Mouse (Mus musculus): ENCODE measurements at regions not wholly inside any gene's neighbourhood (a gene's known extent, or its start where the extent isn't known, plus 50 kb on each side); places are given as distances from the start of the nearest gene placed in this dataset.

GRCm38 (mm10) chr10:45888835-45889234, 311.2 kb downstream of the Hace1 start:
- H3K9ac ChIP-seq (ENCODE audit: low read depth, low read length) = no peak overlapping the region
- no peak for ATAC-seq (replicated peaks; ENCODE audit: insufficient number of reproducible peaks, low FRiP score, low TSS enrichment)
- no peak overlapping the region for H3K27ac ChIP-seq (ENCODE audit: low read depth, low read length)

GRCm38 (mm10) chr10:45889381-45889951, 311.8 kb downstream of the Hace1 start:
- no peaks in the 10 kb centered on the region for H3K27me3 ChIP-seq (ENCODE audit: control insufficient read depth, insufficient read depth, low read length)
- H3K9ac ChIP-seq (ENCODE audit: low read depth, low read length) = no peak overlapping the region
- no peak overlapping the region for H3K27ac ChIP-seq (ENCODE audit: low read depth, low read length)
- no peaks in the 10 kb centered on the region for H3K36me3 ChIP-seq (ENCODE audit: control insufficient read depth, insufficient read depth, low read length)
- H3K9me3 ChIP-seq (replicated peaks; ENCODE audit: control insufficient read depth, low read length) = no peaks in the 10 kb centered on the region
- no peak overlapping the region for H3K4me3 ChIP-seq (ENCODE audit: low read depth, low read length)
- no peak for ATAC-seq (replicated peaks; ENCODE audit: insufficient number of reproducible peaks, low FRiP score, low TSS enrichment)
- H3K4me2 ChIP-seq = no peak overlapping the region
- 71% methylated on average over 13 of the region's 13 CpGs for WGBS (ENCODE audit: insufficient replicate concordance)
- H3K4me1 ChIP-seq (ENCODE audit: control insufficient read depth, insufficient read depth, low read length) = no peaks in the 10 kb centered on the region

More at GRCm38 (mm10) chr10:45888835-45889234, 311.2 kb downstream of the Hace1 start:
- no peaks in the 10 kb centered on the region for H3K9me3 ChIP-seq (replicated peaks; ENCODE audit: control insufficient read depth, low read length)
- H3K4me1 ChIP-seq (ENCODE audit: control insufficient read depth, insufficient read depth, low read length) = no peaks in the 10 kb centered on the region
- WGBS (ENCODE audit: insufficient replicate concordance) = 73% methylated on average over 4 of the region's 4 CpGs
- no peaks in the 10 kb centered on the region for H3K27me3 ChIP-seq (ENCODE audit: control insufficient read depth, insufficient read depth, low read length)
- H3K36me3 ChIP-seq (ENCODE audit: control insufficient read depth, insufficient read depth, low read length) = no peaks in the 10 kb centered on the region
- H3K4me2 ChIP-seq = no peak overlapping the region
- H3K4me3 ChIP-seq (ENCODE audit: low read depth, low read length) = no peak overlapping the region

GRCm38 (mm10) chr10:45890088-45890626, 312.5 kb downstream of the Hace1 start:
- Histone ChIP-seq H3K9ac (ENCODE audit: low read depth, low read length) (no peak overlapping the region), H3K4me1 (ENCODE audit: control insufficient read depth, insufficient read depth, low read length) (no peaks in the 10 kb centered on the region), H3K4me3 (ENCODE audit: low read depth, low read length) (no peak overlapping the region), H3K27ac (ENCODE audit: low read depth, low read length) (no peak overlapping the region), H3K27me3 (ENCODE audit: control insufficient read depth, insufficient read depth, low read length) (no peaks in the 10 kb centered on the region), H3K9me3 (replicated peaks; ENCODE audit: control insufficient read depth, low read length) (no peaks in the 10 kb centered on the region), H3K36me3 (ENCODE audit: control insufficient read depth, insufficient read depth, low read length) (no peaks in the 10 kb centered on the region), H3K4me2 (no peak overlapping the region)
- 82% methylated on average over 9 of the region's 9 CpGs for WGBS (ENCODE audit: insufficient replicate concordance)
- ATAC-seq (replicated peaks; ENCODE audit: insufficient number of reproducible peaks, low FRiP score, low TSS enrichment) = no peak

- Histone ChIP-seq H3K9ac (ENCODE audit: low read depth, low read length) (no peak overlapping the region), H3K4me2 (no peak overlapping the region), H3K36me3 (ENCODE audit: control insufficient read depth, insufficient read depth, low read length) (no peaks in the 10 kb centered on the region), H3K9me3 (replicated peaks; ENCODE audit: control insufficient read depth, low read length) (no peaks in the 10 kb centered on the region), H3K27ac (ENCODE audit: low read depth, low read length) (no peak overlapping the region), H3K27me3 (ENCODE audit: control insufficient read depth, insufficient read depth, low read length) (no peaks in the 10 kb centered on the region), H3K4me1 (ENCODE audit: control insufficient read depth, insufficient read depth, low read length) (no peaks in the 10 kb centered on the region), H3K4me3 (ENCODE audit: low read depth, low read length) (no peak overlapping the region)
- WGBS (ENCODE audit: insufficient replicate concordance) = 70% methylated on average over 2 of the region's 2 CpGs
- ATAC-seq (replicated peaks; ENCODE audit: insufficient number of reproducible peaks, low FRiP score, low TSS enrichment) = no peak
Measured at GRCm38 (mm10) chr10:45892464-45892863, 314.8 kb downstream of the Hace1 start.

GRCm38 (mm10) chr10:45893894-45894831, 316.5 kb downstream of the Hace1 start:
- H3K9ac ChIP-seq (ENCODE audit: low read depth, low read length) = no peak overlapping the region
- no peak overlapping the region for H3K27ac ChIP-seq (ENCODE audit: low read depth, low read length)
- WGBS (ENCODE audit: insufficient replicate concordance) = 52% methylated on average over 2 of the region's 2 CpGs
- H3K4me2 ChIP-seq = no peak overlapping the region
- H3K36me3 ChIP-seq (ENCODE audit: control insufficient read depth, insufficient read depth, low read length) = no peaks in the 10 kb centered on the region
- no peaks in the 10 kb centered on the region for H3K4me1 ChIP-seq (ENCODE audit: control insufficient read depth, insufficient read depth, low read length)
- H3K27me3 ChIP-seq (ENCODE audit: control insufficient read depth, insufficient read depth, low read length) = no peaks in the 10 kb centered on the region
- H3K9me3 ChIP-seq (replicated peaks; ENCODE audit: control insufficient read depth, low read length) = no peaks in the 10 kb centered on the region
- no peak for ATAC-seq (replicated peaks; ENCODE audit: insufficient number of reproducible peaks, low FRiP score, low TSS enrichment)
- no peak overlapping the region for H3K4me3 ChIP-seq (ENCODE audit: low read depth, low read length)

- no peak overlapping the region for H3K4me2 ChIP-seq
- H3K27ac ChIP-seq (ENCODE audit: low read depth, low read length) = no peak overlapping the region
- no peaks in the 10 kb centered on the region for H3K9me3 ChIP-seq (replicated peaks; ENCODE audit: control insufficient read depth, low read length)
- H3K4me3 ChIP-seq (ENCODE audit: low read depth, low read length) = no peak overlapping the region
- ATAC-seq (replicated peaks; ENCODE audit: insufficient number of reproducible peaks, low FRiP score, low TSS enrichment) = no peak
- no peaks in the 10 kb centered on the region for H3K36me3 ChIP-seq (ENCODE audit: control insufficient read depth, insufficient read depth, low read length)
- no peaks in the 10 kb centered on the region for H3K27me3 ChIP-seq (ENCODE audit: control insufficient read depth, insufficient read depth, low read length)
- WGBS (ENCODE audit: insufficient replicate concordance) = 23% methylated on average over 3 of the region's 3 CpGs
- H3K9ac ChIP-seq (ENCODE audit: low read depth, low read length) = no peak overlapping the region
- H3K4me1 ChIP-seq (ENCODE audit: control insufficient read depth, insufficient read depth, low read length) = no peaks in the 10 kb centered on the region
Measured at GRCm38 (mm10) chr10:45916928-45917327, 339.3 kb downstream of the Hace1 start.

- H3K36me3 ChIP-seq (ENCODE audit: control insufficient read depth, insufficient read depth, low read length) = no peaks in the 10 kb centered on the region
- 53% methylated on average over 1 of the region's 1 CpGs for WGBS (ENCODE audit: insufficient replicate concordance)
- no peak overlapping the region for H3K4me3 ChIP-seq (ENCODE audit: low read depth, low read length)
- ATAC-seq (replicated peaks; ENCODE audit: insufficient number of reproducible peaks, low FRiP score, low TSS enrichment) = no peak
- no peaks in the 10 kb centered on the region for H3K27me3 ChIP-seq (ENCODE audit: control insufficient read depth, insufficient read depth, low read length)
- no peaks in the 10 kb centered on the region for H3K9me3 ChIP-seq (replicated peaks; ENCODE audit: control insufficient read depth, low read length)
- no peak overlapping the region for H3K9ac ChIP-seq (ENCODE audit: low read depth, low read length)
- H3K4me1 ChIP-seq (ENCODE audit: control insufficient read depth, insufficient read depth, low read length) = no peaks in the 10 kb centered on the region
- no peak overlapping the region for H3K4me2 ChIP-seq
- no peak overlapping the region for H3K27ac ChIP-seq (ENCODE audit: low read depth, low read length)
Measured at GRCm38 (mm10) chr10:45925746-45926145, 348.1 kb downstream of the Hace1 start.

GRCm38 (mm10) chr10:45933631-45934310, 356.1 kb downstream of the Hace1 start:
- H3K4me2 ChIP-seq = no peak overlapping the region
- no peak overlapping the region for H3K9ac ChIP-seq (ENCODE audit: low read depth, low read length)
- H3K36me3 ChIP-seq (ENCODE audit: control insufficient read depth, insufficient read depth, low read length) = no peaks in the 10 kb centered on the region
- no peaks in the 10 kb centered on the region for H3K27me3 ChIP-seq (ENCODE audit: control insufficient read depth, insufficient read depth, low read length)
- H3K4me3 ChIP-seq (ENCODE audit: low read depth, low read length) = no peak overlapping the region
- H3K4me1 ChIP-seq (ENCODE audit: control insufficient read depth, insufficient read depth, low read length) = no peaks in the 10 kb centered on the region
- no peak overlapping the region for H3K27ac ChIP-seq (ENCODE audit: low read depth, low read length)
- WGBS (ENCODE audit: insufficient replicate concordance) = 81% methylated on average over 4 of the region's 4 CpGs
- ATAC-seq (replicated peaks; ENCODE audit: insufficient number of reproducible peaks, low FRiP score, low TSS enrichment) = no peak
- H3K9me3 ChIP-seq (replicated peaks; ENCODE audit: control insufficient read depth, low read length) = no peaks in the 10 kb centered on the region
